Mouse (Mus musculus): Measurements from ENCODE around the gene Ikzf1.

- TF ChIP-seq ZNF384 (IDR thresholded peaks at IDR 0.05; ENCODE audit: low read depth, low read length) = no peak
- no peak for TF ChIP-seq CHD2 (IDR thresholded peaks at IDR 0.05; ENCODE audit: low read depth, low read length)
Observed at GRCm38 (mm10) chr11:11656995-11657530, 27.7 kb upstream of the Ikzf1 start.

Measured in ES-E14 (cell line).